Mouse (Mus musculus) liver, postnatal 0 days (tissue): ENCODE results near the gene Spaca4. TPM values are rescaled to one million over a fixed set of nuclear protein-coding genes. Genes with fewer than 3 reads are reported as not detected.
A peak's percentile ranks its signal among the peaks of the same experiment; 100 is the strongest.

Experiments
- ATAC-seq: fragments of 200-750 bp; cut with Nextera tagmentation; 2 replicates; pipeline ENCODE4 v1.8.0; 2017; ENCODE audit warnings: mild to moderate bottlenecking, moderate library complexity
- DNase-seq: peaks from one replicate; pipeline ENCODE4 v3.0.0-alpha.2; 2016
- H3K27ac ChIP-seq: fragments of 300-500 bp; sonication (generic); 2 replicates; pipeline ENCODE4 v1.5.1; 2014; ENCODE audit warnings: antibody characterized with exemption, moderate library complexity, mild to moderate bottlenecking, low read depth
- H3K27me3 ChIP-seq: fragments of 300-500 bp; sonication (generic); 2 replicates; pipeline ENCODE4 v1.6.1; 2014; ENCODE audit warnings: low read length, control low read depth, mixed read lengths; ENCODE audit not compliant: insufficient read depth
- H3K36me3 ChIP-seq: fragments of 300-500 bp; sonication (generic); replicated peaks from 2 replicates; pipeline ENCODE4 v1.6.1; 2014; ENCODE audit warnings: mild to moderate bottlenecking, control low read depth, low read length, moderate library complexity, mixed read lengths; ENCODE audit not compliant: insufficient read depth
- H3K4me1 ChIP-seq: fragments of 300-500 bp; sonication (generic); 2 replicates; pipeline ENCODE4 v1.6.1; 2014; ENCODE audit warnings: antibody characterized with exemption, mild to moderate bottlenecking, control low read depth; ENCODE audit not compliant: insufficient read depth
- H3K4me2 ChIP-seq: fragments of 300-500 bp; sonication (generic); 2 replicates; pipeline ENCODE4 v1.6.1; 2014; ENCODE audit warnings: low read depth, mild to moderate bottlenecking, low read length, moderate library complexity, mixed read lengths
- H3K4me3 ChIP-seq: fragments of 300-500 bp; sonication (generic); 2 replicates; pipeline ENCODE4 v1.5.1; 2014; ENCODE audit warnings: low read depth, low read length
- H3K9ac ChIP-seq: fragments of 300-500 bp; sonication (generic); replicated peaks from 2 replicates; pipeline ENCODE4 v1.6.1; 2014; ENCODE audit warnings: mild to moderate bottlenecking, moderate library complexity
- H3K9me3 ChIP-seq: fragments of 300-500 bp; sonication (generic); 2 replicates; pipeline ENCODE4 v1.6.1; 2016; ENCODE audit warnings: mild to moderate bottlenecking, control low read depth, low read length, mixed read lengths
- CTCF ChIP-seq: sonication (generic); IDR thresholded peaks from 2 replicates; pipeline ENCODE4 v1.5.1; 2016; ENCODE audit warnings: antibody characterized with exemption, low read depth
- EP300 ChIP-seq: IDR thresholded peaks from 2 replicates; pipeline ENCODE4 v1.6.1; 2016; ENCODE audit warnings: antibody characterized with exemption, low read depth, mild to moderate bottlenecking
- WGBS: fragments of 180-500 bp; shearing (Covaris S2); extraction: QIAGEN DNeasy Blood & Tissue Kit; methylation state at CpG from one replicate; pipeline ENCODE4 v1.1.7; 2014; ENCODE audit not compliant: insufficient replicate concordance; 5-methylcytosine and 5-hydroxymethylcytosine counted together
- polyA plus RNA-seq: library from polyadenylated mRNA; unstranded; fragments of >200 nt; fragmentation: Nextera tagmentation; extraction: Ambion mirVana; gene quantifications from 2 replicates; pipeline ENCODE4 v1.2.1, GENCODE M21; 2015

Spaca4 gene
- polyA plus RNA-seq, 1 experiment from 2014 or later: not detected

- WGBS: 31% methylated on average over 12 of the region's 12 CpGs
- no peak for ATAC-seq
- Histone ChIP-seq H3K4me3 (no peak overlapping the region), H3K27me3 (no peaks in the 10 kb centered on the region), H3K4me1 (0 out of 2 replicates have a peak, but pooled peaks cover 6% of the 10 kb centered on the region), H3K9ac (no peak overlapping the region), H3K36me3 (no peaks in the 10 kb centered on the region), H3K4me2 (peak overlapping the region; percentile 60), H3K27ac (peak overlapping the region; percentile 11; the same call in 1 of the 2 replicates), H3K9me3 (no peaks in the 10 kb centered on the region)
- TF ChIP-seq EP300: no peak
- DNase-seq: no peak
Observed at GRCm38 (mm10) chr7:45741308-45741707, 15.7 kb upstream of the Spaca4 start.

GRCm38 (mm10) chr7:45739820-45740219 lies 14.2 kb upstream of the Spaca4 start:
- no peaks in the 10 kb centered on the region for H3K9me3 ChIP-seq
- no peak for DNase-seq
- 68% methylated on average over 10 of the region's 10 CpGs for WGBS

GRCm38 (mm10) chr7:45739162-45739763 lies 13.7 kb upstream of the Spaca4 start:
- no peaks in the 10 kb centered on the region for H3K27me3 ChIP-seq
- no peaks in the 10 kb centered on the region for H3K9me3 ChIP-seq
- peak; percentile 75 for ATAC-seq
- no peak overlapping the region for H3K4me2 ChIP-seq
- H3K9ac ChIP-seq: no peak overlapping the region
- TF ChIP-seq CTCF (peak; percentile 91), EP300 (no peak)
- 6% methylated on average over 9 of the region's 9 CpGs for WGBS
- peak; percentile 89 for DNase-seq
- H3K4me3 ChIP-seq: no peak overlapping the region
- no peak overlapping the region for H3K27ac ChIP-seq
- 0 out of 2 replicates have a peak, but pooled peaks cover 6% of the 10 kb centered on the region for H3K4me1 ChIP-seq
- no peaks in the 10 kb centered on the region for H3K36me3 ChIP-seq

More at GRCm38 (mm10) chr7:45739820-45740219, 14.2 kb upstream of the Spaca4 start:
- Histone ChIP-seq H3K27me3 (no peaks in the 10 kb centered on the region), H3K4me2 (no peak overlapping the region), H3K36me3 (no peaks in the 10 kb centered on the region), H3K4me3 (no peak overlapping the region), H3K9ac (no peak overlapping the region), H3K27ac (no peak overlapping the region), H3K4me1 (0 out of 2 replicates have a peak, but pooled peaks cover 6% of the 10 kb centered on the region)
- ATAC-seq: no peak
- TF ChIP-seq CTCF: no peak
- TF ChIP-seq EP300: no peak

GRCm38 (mm10) chr7:45733477-45733876 lies 7.9 kb upstream of the Spaca4 start:
- Histone ChIP-seq H3K4me2 (no peak overlapping the region), H3K4me3 (no peak overlapping the region), H3K27ac (no peak overlapping the region), H3K27me3 (no peaks in the 10 kb centered on the region), H3K36me3 (no peaks in the 10 kb centered on the region), H3K9me3 (no peaks in the 10 kb centered on the region), H3K4me1 (no peaks in the 10 kb centered on the region; the same call in 1 of the 2 replicates), H3K9ac (no peak overlapping the region)
- WGBS: 54% methylated on average over 5 of the region's 5 CpGs
- no peak for TF ChIP-seq CTCF
- no peak for TF ChIP-seq EP300
- ATAC-seq (no peak), DNase-seq (no peak)

DNA sequence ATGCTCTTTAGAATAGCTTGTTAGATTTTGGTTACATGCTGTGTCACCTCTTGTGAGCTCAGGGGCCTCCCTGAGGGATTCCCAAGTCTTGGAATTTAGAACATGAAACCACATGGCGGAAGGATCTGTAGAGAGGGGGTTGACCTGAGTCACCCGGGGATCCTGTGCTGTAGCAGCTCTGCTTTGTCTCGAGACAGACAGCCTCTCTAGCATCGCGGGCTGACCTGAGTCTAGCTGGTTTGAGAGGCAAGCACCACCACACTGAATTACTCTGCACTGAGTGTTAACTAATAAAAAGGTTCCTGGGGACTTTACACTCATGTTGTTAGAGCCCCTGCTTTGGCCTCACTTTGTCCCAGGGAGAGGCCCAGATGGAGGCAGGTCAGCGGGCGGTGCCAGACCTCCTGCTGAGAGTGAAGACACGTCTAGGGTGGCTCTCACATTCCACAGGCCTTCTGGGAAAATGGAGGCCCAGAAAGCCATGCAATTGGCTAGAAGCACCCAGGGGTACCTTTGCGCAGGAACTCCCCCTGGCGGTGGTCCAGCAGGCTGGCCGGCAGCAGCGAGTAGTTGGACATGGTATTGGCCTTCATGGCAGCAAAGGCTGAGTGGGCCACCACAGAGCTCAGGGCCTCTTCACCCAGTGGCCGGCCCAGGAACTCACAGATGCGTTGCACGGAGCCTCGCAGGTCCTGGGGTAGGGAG lies 5.3 kb upstream of the Spaca4 start:
- Histone ChIP-seq H3K9ac (no peak overlapping the region), H3K4me3 (no peak overlapping the region), H3K27ac (no peak overlapping the region), H3K4me2 (no peak overlapping the region), H3K4me1 (peaks cover 5% of the 10 kb centered on the region; the same call in 1 of the 2 replicates), H3K36me3 (no peaks in the 10 kb centered on the region), H3K9me3 (no peaks in the 10 kb centered on the region), H3K27me3 (no peaks in the 10 kb centered on the region)
- whole genome bisulfite sequencing: 29% methylated on average over 16 of the region's 16 CpGs
- TF ChIP-seq CTCF (peak; percentile 73), EP300 (no peak)
- ATAC-seq (peak; percentile 61), DNase-seq (peak; percentile 73)

DNA sequence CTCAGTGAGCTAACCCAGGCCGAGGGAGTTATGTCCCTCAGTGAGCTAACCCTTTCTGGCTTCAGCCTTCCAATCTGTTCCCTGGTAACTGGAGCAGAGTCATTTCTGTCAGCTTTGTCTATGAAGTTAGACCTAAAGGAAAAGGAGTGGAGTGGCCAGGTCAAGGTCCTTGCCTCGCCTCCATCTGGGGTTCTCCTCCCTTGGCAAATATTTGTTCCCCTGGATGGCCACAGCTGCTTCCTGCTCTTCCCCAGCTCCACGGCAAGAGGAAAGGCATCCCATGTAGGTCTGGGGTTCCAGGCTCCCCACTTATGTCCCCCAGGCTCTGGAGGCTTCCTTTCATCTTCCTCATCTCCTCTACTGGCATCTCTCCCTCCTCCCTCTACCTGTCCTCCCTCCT lies 2.0 kb upstream of the Spaca4 start:
- ATAC-seq (no peak), DNase-seq (no peak)
- no peak overlapping the region for H3K27ac ChIP-seq
- peaks cover 4% of the 10 kb centered on the region for H3K36me3 ChIP-seq
- TF ChIP-seq CTCF (no peak), EP300 (no peak)
- WGBS: 59% methylated on average over 3 of the region's 3 CpGs
- no peak overlapping the region for H3K4me2 ChIP-seq
- no peak overlapping the region for H3K4me3 ChIP-seq
- H3K9ac ChIP-seq: no peak overlapping the region
- H3K27me3 ChIP-seq: no peaks in the 10 kb centered on the region
- no peaks in the 10 kb centered on the region for H3K9me3 ChIP-seq
- H3K4me1 ChIP-seq: peaks cover 5% of the 10 kb centered on the region; the same call in 1 of the 2 replicates
